ENCODE assay signal across 8 mouse cellular contexts in the genomic region with DNA sequence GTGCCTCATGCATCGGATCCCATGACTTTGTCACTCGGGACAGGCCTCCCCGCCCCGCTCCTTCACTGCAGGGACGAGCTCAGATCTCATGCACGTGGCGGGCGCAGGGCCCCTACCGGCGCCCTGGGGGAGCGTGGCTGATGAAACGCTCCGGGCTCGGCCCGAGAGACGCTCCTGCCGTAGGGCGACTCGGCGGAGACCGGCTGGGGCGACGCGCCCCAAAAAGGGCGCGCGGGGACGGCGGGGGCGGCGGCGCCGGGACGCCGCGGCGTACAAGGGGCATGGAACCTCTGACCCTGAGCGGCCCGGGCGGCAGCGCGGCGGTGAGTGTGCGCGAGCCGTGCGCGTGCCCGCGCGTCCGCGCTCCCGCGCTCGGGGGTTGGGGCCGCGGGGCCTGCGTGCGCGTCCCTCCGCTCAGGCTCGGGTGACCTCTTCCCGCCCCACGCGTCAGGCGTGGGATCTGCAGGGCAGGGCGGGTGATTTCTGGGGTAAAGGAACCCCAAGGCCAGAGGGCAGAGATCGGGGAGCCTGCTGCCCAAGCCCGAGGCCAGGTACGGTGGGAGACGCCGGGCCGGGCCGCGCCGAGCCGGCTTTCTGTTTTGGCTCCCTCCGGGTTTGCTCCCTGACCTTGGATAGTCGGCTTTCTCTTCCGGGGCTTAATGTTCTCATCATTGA. TPM values are rescaled to one million over a fixed set of nuclear protein-coding genes. Genes with fewer than 3 reads are reported as not detected.
DNase-seq lines count a peak whose midpoint lies in the region; ATAC-seq and TF ChIP-seq lines count a peak whose summit lies in the region.

A gene (plus strand): TSS at position 375 of the 675 bp plus-strand sequence.

- WGBS in intestine, embryonic 15.5 days, result under 1% methylated on average over 77 of the region's 81 CpGs
- under 1% methylated on average over 81 of the region's 81 CpGs for WGBS in limb, embryonic 12.5 days
- under 1% methylated on average over 81 of the region's 81 CpGs for WGBS in midbrain, embryonic 13.5 days
- WGBS in small intestine, adult 2 months, result under 1% methylated on average over 81 of the region's 81 CpGs

- peak within 1 kb of the TSS; percentile 82 for H3K4me2 ChIP-seq in intestine, embryonic 15.5 days (replicated peaks)
- peak within 1 kb of the TSS; percentile 69 for H3K4me2 ChIP-seq in limb, embryonic 12.5 days
- peak within 1 kb of the TSS; percentile 90 for H3K4me2 ChIP-seq in midbrain, embryonic 13.5 days (replicated peaks)

- peaks cover 49% of the 10 kb centered on the region for H3K4me1 ChIP-seq in intestine, embryonic 15.5 days (replicated peaks)
- H3K4me1 ChIP-seq in limb, embryonic 12.5 days (replicated peaks), result peaks cover 48% of the 10 kb centered on the region
- H3K4me1 ChIP-seq in midbrain, embryonic 13.5 days (replicated peaks), result peaks cover 30% of the 10 kb centered on the region
- H3K4me1 ChIP-seq in small intestine, adult 2 months (ENCODE audit: control insufficient read depth, insufficient read depth, insufficient read length, low read length), result peaks cover 43% of the 10 kb centered on the region

- TF ChIP-seq POLR2A in small intestine, adult 2 months (IDR thresholded peaks at IDR 0.05; ENCODE audit: low read depth, low read length), result no peak; the same call in 1 of the 2 replicates

- H3K4me3 ChIP-seq in intestine, embryonic 15.5 days (replicated peaks), result peak within 1 kb of the TSS; percentile 72
- peak within 1 kb of the TSS; percentile 70 for H3K4me3 ChIP-seq in limb, embryonic 12.5 days (replicated peaks)
- H3K4me3 ChIP-seq in midbrain, embryonic 13.5 days (replicated peaks), result peak within 1 kb of the TSS; percentile 67
- peak within 1 kb of the TSS; percentile 93 for H3K4me3 ChIP-seq in small intestine, adult 2 months (ENCODE audit: low read depth, low read length)

- peak within 1 kb of the TSS; percentile 88 for H3K9ac ChIP-seq in intestine, embryonic 15.5 days
- peak within 1 kb of the TSS; percentile 87 for H3K9ac ChIP-seq in limb, embryonic 12.5 days (replicated peaks)
- H3K9ac ChIP-seq in midbrain, embryonic 13.5 days (replicated peaks), result peak within 1 kb of the TSS; percentile 87

- H3K36me3 ChIP-seq in intestine, embryonic 15.5 days, result no peaks in the 10 kb centered on the region
- H3K36me3 ChIP-seq in limb, embryonic 12.5 days, result peaks cover 27% of the 10 kb centered on the region
- H3K36me3 ChIP-seq in midbrain, embryonic 13.5 days, result peaks cover 9% of the 10 kb centered on the region
- H3K36me3 ChIP-seq in small intestine, adult 2 months (ENCODE audit: control insufficient read depth, insufficient read depth, low read length), result peaks cover 4% of the 10 kb centered on the region; the same call in 1 of the 2 replicates

- DNase-seq in urinary bladder, adult 18-20 months (ENCODE audit: low spot score in 2 of 2), result peak; percentile 49 to 76
- DNase-seq in urinary bladder, postnatal 10 days (ENCODE audit: low spot score), result no peak
- DNase-seq in embryo, embryonic 11.5 days (ENCODE audit: low read depth, low spot score), result peak; percentile 63
- DNase-seq in gastrocnemius, postnatal 4 days (ENCODE audit: low spot score in 2 of 2), result peak; percentile 71 to 83

- TF ChIP-seq CTCF in small intestine, adult 2 months (IDR thresholded peaks at IDR 0.05; ENCODE audit: extremely low read depth, insufficient read length, insufficient replicate concordance, low read depth, low read length), result no peak

- no peaks in the 10 kb centered on the region for H3K27me3 ChIP-seq in intestine, embryonic 15.5 days (replicated peaks)
- H3K27me3 ChIP-seq in limb, embryonic 12.5 days, result no peaks in the 10 kb centered on the region
- H3K27me3 ChIP-seq in midbrain, embryonic 13.5 days, result 0 out of 2 replicates have a peak, but pooled peaks cover 9% of the 10 kb centered on the region
- H3K27me3 ChIP-seq in small intestine, adult 2 months (ENCODE audit: control insufficient read depth, insufficient read depth, low read length), result no peaks in the 10 kb centered on the region

- no peaks in the 10 kb centered on the region for H3K9me3 ChIP-seq in intestine, embryonic 15.5 days
- H3K9me3 ChIP-seq in limb, embryonic 12.5 days, result no peaks in the 10 kb centered on the region
- H3K9me3 ChIP-seq in midbrain, embryonic 13.5 days, result no peaks in the 10 kb centered on the region

- H3K27ac ChIP-seq in intestine, embryonic 15.5 days, result peak within 1 kb of the TSS; percentile 88
- H3K27ac ChIP-seq in limb, embryonic 12.5 days, result peak within 1 kb of the TSS; percentile 75
- H3K27ac ChIP-seq in midbrain, embryonic 13.5 days, result no peak within 1 kb of the TSS
- peak within 1 kb of the TSS; percentile 72 for H3K27ac ChIP-seq in small intestine, adult 2 months (ENCODE audit: insufficient read depth, low read depth, low read length)

- peak; percentile 85 for ATAC-seq in intestine, embryonic 15.5 days
- ATAC-seq in limb, embryonic 12.5 days (ENCODE audit: insufficient number of reproducible peaks, insufficient read depth, low FRiP score, low TSS enrichment, low read depth), result peak; percentile 77
- peak; percentile 81 for ATAC-seq in midbrain, embryonic 13.5 days

RNA-seq across cellular contexts. Expression of the gene that starts here (rescaled TPM):
- total RNA-seq in gastrocnemius, postnatal 4 days (2021), result 1 to 10 TPM; 7.0 TPM
- polyA plus RNA-seq in intestine, embryonic 15.5 days (2015; fragmentation: Nextera tagmentation; extraction: Ambion mirVana), result 12.8 and 14.0 TPM in 2 replicates
- polyA plus RNA-seq in limb, embryonic 12.5 days (2016; fragmentation: Nextera tagmentation; extraction: Ambion mirVana), result 8.8 and 11.6 TPM in 2 replicates
- 2.7 and 2.8 TPM in 2 replicates for polyA plus RNA-seq in midbrain, embryonic 13.5 days (2015; fragmentation: Nextera tagmentation; extraction: Ambion mirVana)
- 6.7 and 10.8 TPM in 2 replicates for polyA plus RNA-seq in small intestine, adult 2 months (2012; rRNA removed)
